Mouse (Mus musculus) urinary bladder, adult 18-20 months (tissue): ENCODE data around the gene Gm42669.

ENCODE experiments used
- DNase-seq, 2 experiments: peaks; one replicate each; pipeline ENCODE4 v3.0.0; 2022; ENCODE audit warnings: low spot score in 2 of 2, mixed read lengths in 2 of 2

Gene Gm42669

GRCm38 (mm10) chr5:107507321-107507720, at the start of gene Gm42669:
Gene Gm42669, plus strand, starts transcription at chr5:107507621.
- no peak for DNase-seq

GRCm38 (mm10) chr5:107462147-107463076, 45.0 kb upstream of the Gm42669 start:
- DNase-seq = no peak

GRCm38 (mm10) chr5:107466501-107466900, 40.9 kb upstream of the Gm42669 start:
- no peak for DNase-seq

- no peak for DNase-seq
Measured at GRCm38 (mm10) chr5:107467098-107467497, 40.3 kb upstream of the Gm42669 start.

GRCm38 (mm10) chr5:107470600-107471329, 36.7 kb upstream of the Gm42669 start:
- no peak for DNase-seq

GRCm38 (mm10) chr5:107480194-107480593, 27.2 kb upstream of the Gm42669 start:
- no peak for DNase-seq

GRCm38 (mm10) chr5:107488996-107489395, 18.4 kb upstream of the Gm42669 start:
- no peak for DNase-seq

GRCm38 (mm10) chr5:107491036-107491435, 16.4 kb upstream of the Gm42669 start:
- DNase-seq = no peak

- no peak for DNase-seq
Measured at GRCm38 (mm10) chr5:107492471-107492870, 14.9 kb upstream of the Gm42669 start.

- DNase-seq = no peak
Measured at GRCm38 (mm10) chr5:107494759-107495158, 12.7 kb upstream of the Gm42669 start.

- DNase-seq = no peak
Measured at GRCm38 (mm10) chr5:107496047-107496446, 11.4 kb upstream of the Gm42669 start.

- DNase-seq = no peak
Measured at GRCm38 (mm10) chr5:107497519-107498501, 9.6 kb upstream of the Gm42669 start.

GRCm38 (mm10) chr5:107498806-107499310, 8.6 kb upstream of the Gm42669 start:
- no peak for DNase-seq

- DNase-seq = no peak
Measured at GRCm38 (mm10) chr5:107499891-107500535, 7.4 kb upstream of the Gm42669 start.

GRCm38 (mm10) chr5:107500741-107501140, 6.7 kb upstream of the Gm42669 start:
- DNase-seq = no peak

- no peak for DNase-seq
Measured at GRCm38 (mm10) chr5:107510503-107510902, 3.1 kb downstream of the Gm42669 start.

- DNase-seq = no peak
Measured at GRCm38 (mm10) chr5:107511326-107511725, 3.9 kb downstream of the Gm42669 start.

GRCm38 (mm10) chr5:107513583-107513982, 6.2 kb downstream of the Gm42669 start:
- peak in 1 of 2 experiments; percentile 15 for DNase-seq

GRCm38 (mm10) chr5:107515453-107515852, 8.0 kb downstream of the Gm42669 start:
- no peak for DNase-seq

GRCm38 (mm10) chr5:107516087-107516486, 8.7 kb downstream of the Gm42669 start:
- no peak for DNase-seq

- no peak for DNase-seq
Measured at GRCm38 (mm10) chr5:107518602-107519001, 11.2 kb downstream of the Gm42669 start.
